Mouse (Mus musculus): Measurements from ENCODE around the gene Gdf15. TPM values are rescaled to one million over a fixed set of nuclear protein-coding genes. Genes with fewer than 3 reads are reported as not detected.

The Gdf15 gene
- total and polyA plus RNA-seq, 2 experiments from 2014 or later, result 0.22 to 0.26 TPM

DNA sequence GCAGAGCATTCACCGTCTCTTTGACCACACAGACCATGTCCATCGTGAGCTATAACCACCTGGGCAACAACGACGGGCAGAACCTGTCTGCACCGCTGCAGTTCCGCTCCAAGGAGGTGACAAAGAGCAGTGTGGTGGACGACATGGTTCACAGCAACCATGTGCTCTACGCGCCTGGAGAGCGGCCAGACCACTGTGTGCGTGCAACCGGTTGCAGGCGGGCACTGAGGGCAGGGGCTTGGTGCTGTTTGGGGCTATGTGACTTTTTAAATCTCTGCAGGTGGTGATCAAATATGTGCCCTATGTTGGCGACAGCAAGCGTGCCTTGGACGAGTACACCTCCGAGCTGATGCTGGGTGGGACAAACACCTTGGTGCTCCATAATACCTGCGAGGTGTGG, 36.0 kb downstream of the Gdf15 start:
- H3K9me3 ChIP-seq (ENCODE audit: low read length), result no peaks in the 10 kb centered on the region
- peaks cover 22% of the 10 kb centered on the region; the same call in 1 of the 2 replicates for H3K4me1 ChIP-seq (ENCODE audit: insufficient read depth, low read length)
- TF ChIP-seq CTCF (IDR thresholded peaks at IDR 0.05), result no peak
- H3K9ac ChIP-seq (replicated peaks; ENCODE audit: low read length, poor library complexity, severe bottlenecking), result no peak overlapping the region
- no peak overlapping the region for H3K4me3 ChIP-seq (ENCODE audit: low read depth, low read length)
- H3K4me2 ChIP-seq (ENCODE audit: low read depth, low read length, poor library complexity, severe bottlenecking), result no peak overlapping the region
- DNase-seq (ENCODE audit: low spot score) (no peak), ATAC-seq (ENCODE audit: low FRiP score) (no peak)
- peaks cover 17% of the 10 kb centered on the region for H3K36me3 ChIP-seq (ENCODE audit: insufficient read depth, low read length)
- H3K27me3 ChIP-seq (ENCODE audit: insufficient read depth, low read length), result no peaks in the 10 kb centered on the region
- WGBS, result 96% methylated on average over 18 of the region's 18 CpGs
- H3K27ac ChIP-seq (ENCODE audit: low read depth, low read length), result no peak overlapping the region

DNA sequence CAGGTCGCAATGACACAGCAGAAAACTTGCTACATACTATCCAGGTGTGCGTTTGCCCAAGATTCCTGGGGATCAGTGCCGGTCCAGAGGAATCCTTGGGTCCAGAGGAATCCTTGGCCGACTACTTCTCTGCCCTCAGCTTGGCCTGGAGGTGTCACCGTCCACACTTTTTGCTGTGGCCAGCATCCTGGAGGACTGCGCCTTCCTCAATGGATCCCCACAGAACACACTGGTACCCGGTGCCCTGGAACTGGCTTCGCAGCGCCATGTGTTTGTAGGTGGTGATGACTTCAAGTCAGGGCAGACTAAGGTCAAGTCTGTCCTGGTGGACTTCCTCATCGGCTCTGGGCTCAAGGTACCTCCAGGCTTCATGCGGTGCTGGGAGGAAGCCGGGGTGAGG, 36.4 kb downstream of the Gdf15 start:
- Histone ChIP-seq H3K4me2 (ENCODE audit: low read depth, low read length, poor library complexity, severe bottlenecking) (no peak overlapping the region; the same call in 1 of the 2 replicates), H3K4me3 (ENCODE audit: low read depth, low read length) (no peak overlapping the region), H3K36me3 (ENCODE audit: insufficient read depth, low read length) (peaks cover 17% of the 10 kb centered on the region), H3K27ac (ENCODE audit: low read depth, low read length) (no peak overlapping the region), H3K9ac (replicated peaks; ENCODE audit: low read length, poor library complexity, severe bottlenecking) (no peak overlapping the region), H3K4me1 (ENCODE audit: insufficient read depth, low read length) (peaks cover 19% of the 10 kb centered on the region; the same call in 1 of the 2 replicates), H3K27me3 (ENCODE audit: insufficient read depth, low read length) (no peaks in the 10 kb centered on the region), H3K9me3 (ENCODE audit: low read length) (no peaks in the 10 kb centered on the region)
- DNase-seq (ENCODE audit: low spot score), result no peak
- ATAC-seq (ENCODE audit: low FRiP score), result no peak
- WGBS, result 94% methylated on average over 12 of the region's 12 CpGs
- TF ChIP-seq CTCF (IDR thresholded peaks at IDR 0.05), result no peak

DNA sequence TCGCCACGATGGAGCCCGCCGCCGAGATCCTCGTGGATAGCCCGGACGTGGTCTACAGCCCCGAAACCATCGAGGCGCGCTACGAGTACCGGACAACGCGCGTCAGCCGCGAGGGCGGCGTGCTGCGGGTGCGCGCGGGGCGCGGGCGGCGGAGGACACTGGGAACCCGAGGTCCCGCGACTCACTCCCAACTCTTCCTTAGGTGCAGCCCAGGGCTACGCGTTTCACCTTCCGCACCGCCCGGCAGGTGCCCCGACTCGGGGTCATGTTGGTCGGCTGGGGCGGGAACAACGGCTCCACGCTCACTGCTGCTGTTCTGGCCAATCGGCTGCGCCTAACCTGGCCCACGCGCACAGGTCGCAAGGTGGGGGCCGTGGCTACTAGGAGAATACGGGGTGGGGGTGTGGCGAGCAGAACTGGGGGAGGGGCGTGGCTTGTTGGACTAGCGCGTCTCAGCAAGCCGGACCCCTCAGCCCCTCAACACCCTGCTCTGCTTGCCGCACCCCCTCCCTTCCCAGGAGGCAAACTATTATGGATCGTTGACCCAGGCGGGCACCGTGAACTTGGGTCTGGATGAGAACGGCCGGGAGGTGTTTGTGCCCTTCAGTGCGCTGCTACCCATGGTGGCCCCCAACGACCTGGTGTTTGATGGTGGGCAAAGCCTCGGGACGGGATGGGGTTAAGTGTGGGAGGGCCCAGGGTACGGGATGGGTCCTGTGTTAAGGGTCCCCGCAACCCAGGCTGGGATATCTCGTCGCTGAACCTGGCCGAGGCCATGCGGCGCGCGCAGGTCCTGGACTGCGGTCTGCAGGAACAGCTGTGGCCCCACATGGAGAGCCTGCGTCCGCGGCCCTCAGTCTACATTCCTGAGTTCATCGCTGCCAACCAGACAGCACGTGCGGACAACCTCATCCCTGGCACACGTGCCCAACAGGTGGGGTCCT, 37.4 kb downstream of the Gdf15 start:
- H3K9ac ChIP-seq (replicated peaks; ENCODE audit: low read length, poor library complexity, severe bottlenecking), result peak overlapping the region; percentile 74
- WGBS, result 14% methylated on average over 71 of the region's 82 CpGs
- TF ChIP-seq CTCF (IDR thresholded peaks at IDR 0.05), result no peak
- peak overlapping the region; percentile 53 for H3K4me3 ChIP-seq (ENCODE audit: low read depth, low read length)
- peak overlapping the region; percentile 71 for H3K27ac ChIP-seq (ENCODE audit: low read depth, low read length)
- peak overlapping the region; percentile 89 for H3K4me2 ChIP-seq (ENCODE audit: low read depth, low read length, poor library complexity, severe bottlenecking)
- DNase-seq (ENCODE audit: low spot score) (no peak), ATAC-seq (ENCODE audit: low FRiP score) (peak; percentile 53)
- H3K4me1 ChIP-seq (ENCODE audit: insufficient read depth, low read length), result peaks cover 15% of the 10 kb centered on the region; the same call in 1 of the 2 replicates
- H3K36me3 ChIP-seq (ENCODE audit: insufficient read depth, low read length), result peaks cover 25% of the 10 kb centered on the region
- H3K27me3 ChIP-seq (ENCODE audit: insufficient read depth, low read length), result no peaks in the 10 kb centered on the region
- H3K9me3 ChIP-seq (ENCODE audit: low read length), result no peaks in the 10 kb centered on the region

DNA sequence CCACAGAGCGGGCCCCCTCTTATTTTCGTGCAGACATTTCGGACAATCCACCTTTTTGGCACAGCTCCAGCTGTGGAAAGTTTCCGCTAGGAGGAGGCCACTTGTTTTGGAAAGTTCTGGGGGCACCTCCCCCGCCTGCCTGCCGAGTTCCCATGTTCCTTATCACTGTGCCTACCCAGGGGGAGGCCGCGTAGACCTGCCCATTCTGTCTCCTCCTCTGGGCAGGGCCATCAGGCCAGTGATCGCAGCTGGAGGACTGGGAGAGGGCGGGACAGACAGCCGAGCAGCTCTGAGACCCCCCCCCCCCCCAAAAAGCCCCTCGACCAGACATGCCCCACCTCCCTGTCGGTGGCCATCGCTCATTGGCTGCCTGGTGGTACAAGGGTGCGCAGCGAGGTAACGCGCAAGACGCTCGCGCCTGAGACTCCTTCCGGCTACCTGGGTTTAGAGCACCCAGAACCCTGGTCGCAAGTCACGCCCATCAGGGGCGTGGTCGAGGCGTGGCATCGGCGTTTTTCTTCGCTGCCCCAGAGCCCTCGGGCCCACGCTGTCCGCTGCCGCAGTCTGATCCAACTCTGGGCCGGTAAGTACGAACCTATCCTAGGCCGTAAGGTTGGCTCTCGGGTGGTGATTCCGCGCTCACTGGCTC, 38.2 kb downstream of the Gdf15 start, which contains the start of gene Isyna1:
Gene Isyna1, plus strand, starts transcription at position 413 of the 649 bp plus-strand sequence.
- Histone ChIP-seq H3K36me3 (ENCODE audit: insufficient read depth, low read length) (peaks cover 32% of the 10 kb centered on the region), H3K27me3 (ENCODE audit: insufficient read depth, low read length) (no peaks in the 10 kb centered on the region), H3K27ac (ENCODE audit: low read depth, low read length) (peak within 1 kb of the TSS; percentile 71), H3K9ac (replicated peaks; ENCODE audit: low read length, poor library complexity, severe bottlenecking) (peak within 1 kb of the TSS; percentile 74), H3K4me3 (ENCODE audit: low read depth, low read length) (peak within 1 kb of the TSS; percentile 53), H3K9me3 (ENCODE audit: low read length) (no peaks in the 10 kb centered on the region), H3K4me1 (ENCODE audit: insufficient read depth, low read length) (0 out of 2 replicates have a peak, but pooled peaks cover 15% of the 10 kb centered on the region), H3K4me2 (ENCODE audit: low read depth, low read length, poor library complexity, severe bottlenecking) (peak within 1 kb of the TSS; percentile 89)
- peak; percentile 91 for DNase-seq (ENCODE audit: low spot score)
- no peak for TF ChIP-seq CTCF (IDR thresholded peaks at IDR 0.05)
- peak; percentile 79 for ATAC-seq (ENCODE audit: low FRiP score)
- under 1% methylated on average over 39 of the region's 40 CpGs for WGBS

DNA sequence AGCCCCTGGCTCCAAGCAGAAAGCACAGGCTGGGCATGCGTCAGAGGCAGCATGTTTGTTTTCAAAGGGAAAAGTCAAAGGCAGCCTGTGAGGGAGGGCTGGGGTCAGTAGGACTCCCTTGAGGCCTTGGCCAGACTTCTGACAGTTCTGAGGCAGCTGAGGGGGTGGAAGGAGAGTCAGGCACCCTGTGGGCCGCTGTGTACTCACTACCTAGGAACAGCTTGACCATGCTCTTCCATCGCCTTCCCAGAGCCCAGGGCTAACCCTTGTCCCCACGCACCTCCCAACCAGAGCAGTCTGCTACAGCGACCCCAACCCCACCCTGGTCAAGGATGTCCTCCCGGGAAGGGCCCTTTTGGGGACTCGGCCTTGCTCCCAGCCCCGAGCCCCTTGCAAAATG, 39.1 kb downstream of the Gdf15 start:
- TF ChIP-seq CTCF (IDR thresholded peaks at IDR 0.05), result no peak
- no peak overlapping the region; the same call in 1 of the 2 replicates for H3K27ac ChIP-seq (ENCODE audit: low read depth, low read length)
- H3K27me3 ChIP-seq (ENCODE audit: insufficient read depth, low read length), result no peaks in the 10 kb centered on the region
- peak overlapping the region; percentile 89; the same call in 1 of the 2 replicates for H3K4me2 ChIP-seq (ENCODE audit: low read depth, low read length, poor library complexity, severe bottlenecking)
- no peak overlapping the region for H3K9ac ChIP-seq (replicated peaks; ENCODE audit: low read length, poor library complexity, severe bottlenecking)
- no peaks in the 10 kb centered on the region for H3K9me3 ChIP-seq (ENCODE audit: low read length)
- H3K36me3 ChIP-seq (ENCODE audit: insufficient read depth, low read length), result peaks cover 36% of the 10 kb centered on the region
- ATAC-seq (ENCODE audit: low FRiP score) (no peak), DNase-seq (ENCODE audit: low spot score) (no peak)
- 49% methylated on average over 8 of the region's 8 CpGs for WGBS
- H3K4me3 ChIP-seq (ENCODE audit: low read depth, low read length), result no peak overlapping the region
- H3K4me1 ChIP-seq (ENCODE audit: insufficient read depth, low read length), result 0 out of 2 replicates have a peak, but pooled peaks cover 11% of the 10 kb centered on the region

All from midbrain, postnatal 0 days (tissue).